Mouse (Mus musculus): ENCODE data around the gene Cmtm6. TPM values are rescaled to one million over a fixed set of nuclear protein-coding genes. Genes with fewer than 3 reads are reported as not detected.

The Cmtm6 gene
- polyA plus RNA-seq (2014; fragmentation: Illumina TruSeq; extraction: RNeasy Lipid Tissue Mini Kit (QIAGEN cat#74804)) = 78.2 TPM

DNA sequence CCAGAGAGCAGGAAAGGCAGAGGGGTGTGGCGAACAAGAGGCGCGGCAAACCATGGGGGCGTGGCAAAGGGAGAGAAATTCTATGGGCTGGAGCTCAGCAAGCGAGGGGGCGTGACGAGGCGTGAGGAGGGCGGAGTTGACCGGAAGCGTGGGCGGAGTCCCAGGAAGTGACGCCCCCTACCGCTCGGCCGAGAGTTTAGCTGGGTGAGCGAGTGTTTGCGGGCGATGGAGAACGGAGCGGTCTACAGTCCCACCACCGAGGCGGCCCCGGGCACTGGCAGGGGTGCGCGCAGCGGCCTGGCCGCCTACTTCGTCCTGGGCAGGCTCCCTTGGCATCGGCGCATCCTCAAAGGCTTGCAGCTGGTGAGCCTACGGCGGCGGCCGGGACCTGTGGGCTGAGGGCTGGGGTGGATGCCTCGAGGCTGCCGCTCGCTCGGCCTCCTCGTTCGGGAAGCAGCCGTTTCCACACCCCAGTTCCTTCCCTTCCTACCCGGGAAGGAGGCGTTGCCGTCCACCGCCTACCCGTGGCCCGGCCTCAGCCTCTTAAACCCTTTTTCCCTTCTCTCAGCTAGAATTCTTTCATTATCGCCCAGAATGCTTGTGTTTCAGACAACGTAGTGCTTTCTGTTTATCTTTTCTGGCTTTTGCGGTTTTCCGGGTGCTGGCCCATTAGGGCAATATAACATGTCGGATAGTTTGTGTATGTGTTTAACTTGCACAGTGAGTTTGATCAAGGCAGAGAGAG, at the start of gene Cmtm6:
Cmtm6 (plus strand) TSS at position 106 of the 745 bp plus-strand sequence.

DNA sequence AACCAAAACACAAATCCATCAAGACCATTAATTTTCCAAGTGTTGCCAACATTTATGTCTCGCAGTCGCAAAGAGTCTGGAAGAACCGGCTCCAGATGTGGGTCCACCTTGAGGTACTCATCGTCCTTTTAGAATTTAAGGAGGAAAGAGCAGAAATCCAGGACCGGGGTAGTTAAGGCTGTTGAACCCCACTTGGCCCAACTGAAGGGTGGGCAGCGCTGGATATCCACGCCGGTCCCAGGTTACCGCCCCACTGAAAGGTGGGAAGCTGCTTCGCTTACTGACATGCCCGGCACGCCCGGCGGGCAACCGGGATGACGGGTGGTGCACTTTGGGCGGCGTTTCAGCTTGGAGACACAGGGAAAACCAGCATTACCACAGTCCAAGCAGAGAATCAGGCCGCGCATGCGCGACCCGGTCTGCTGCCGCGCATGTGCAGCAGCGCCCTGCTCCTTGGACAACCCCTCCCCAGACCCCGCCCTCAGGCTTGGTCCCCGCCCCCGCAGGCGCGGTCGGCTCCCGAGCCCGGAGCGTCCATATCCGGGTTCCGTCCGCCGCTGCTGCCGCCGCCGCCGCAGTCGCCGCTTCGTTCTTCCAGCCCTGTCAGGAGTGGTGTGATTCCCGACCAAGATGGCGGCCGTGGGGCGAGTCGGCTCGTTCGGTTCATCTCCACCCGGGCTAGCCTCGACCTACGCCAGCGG, 42.5 kb upstream of the Cmtm6 start, which contains the start of gene Dync1li1:
Dync1li1 (plus strand) TSS at position 539 of the 701 bp plus-strand sequence.

DNA sequence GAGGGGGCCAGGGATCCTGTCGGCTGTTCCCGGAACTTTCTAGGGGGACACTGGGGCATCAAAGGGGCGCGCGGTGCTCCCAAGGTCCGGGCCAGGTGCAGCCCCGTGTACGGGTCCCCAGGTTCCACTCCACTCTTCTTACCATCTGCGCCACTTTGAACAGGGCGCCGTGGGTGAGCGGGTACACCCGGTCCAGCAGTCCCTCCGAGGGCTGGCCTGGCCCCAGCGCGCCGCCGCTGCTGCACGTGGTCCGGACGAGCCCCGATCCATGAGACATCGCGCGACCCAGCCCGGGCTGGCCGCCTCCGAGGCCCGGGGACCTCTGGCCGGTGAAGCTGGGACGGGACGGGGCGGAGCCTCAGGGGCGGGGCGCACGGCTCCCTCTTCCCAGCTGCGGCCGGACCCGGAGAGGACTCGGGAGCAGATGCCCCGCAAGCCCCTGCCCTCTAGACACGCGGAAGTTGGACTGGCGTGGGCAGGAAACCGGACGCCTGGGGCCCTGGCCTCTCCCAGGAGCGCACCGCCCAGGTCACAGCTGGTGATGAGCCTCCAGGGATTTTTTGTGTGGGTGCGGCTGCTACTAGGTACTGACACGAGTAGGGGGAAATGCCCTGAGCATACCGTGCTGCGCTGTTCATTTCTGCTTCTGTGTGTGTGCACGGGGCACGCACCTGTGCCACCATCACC, 50.8 kb downstream of the Cmtm6 start, which contains the start of gene Cmtm7:
Cmtm7 (minus strand) TSS at position 331 of the 687 bp plus-strand sequence.

Other genes with a start within 250 kb of the Cmtm6 start
- gene Ccr4, start 226.2 kb upstream of the Cmtm6 start, polyA plus RNA-seq (2014; fragmentation: Illumina TruSeq; extraction: RNeasy Lipid Tissue Mini Kit (QIAGEN cat#74804)) = not detected
- gene C130032M10Rik, start 215.4 kb upstream of the Cmtm6 start, polyA plus RNA-seq (2014; fragmentation: Illumina TruSeq; extraction: RNeasy Lipid Tissue Mini Kit (QIAGEN cat#74804)) = not detected
- 0.37 TPM for gene Trim71, start 166.7 kb upstream of the Cmtm6 start, polyA plus RNA-seq (2014; fragmentation: Illumina TruSeq; extraction: RNeasy Lipid Tissue Mini Kit (QIAGEN cat#74804))
- gene Cnot10, start 90.9 kb upstream of the Cmtm6 start, polyA plus RNA-seq (2014; fragmentation: Illumina TruSeq; extraction: RNeasy Lipid Tissue Mini Kit (QIAGEN cat#74804)) = 52.4 TPM
- 48.8 TPM for gene Dync1li1, start 42.3 kb upstream of the Cmtm6 start, polyA plus RNA-seq (2014; fragmentation: Illumina TruSeq; extraction: RNeasy Lipid Tissue Mini Kit (QIAGEN cat#74804))
- gene Cmtm7, start 50.7 kb downstream of the Cmtm6 start, polyA plus RNA-seq (2014; fragmentation: Illumina TruSeq; extraction: RNeasy Lipid Tissue Mini Kit (QIAGEN cat#74804)) = 2.8 TPM
- 13.1 TPM for gene Cmtm8, start 113.0 kb downstream of the Cmtm6 start, polyA plus RNA-seq (2014; fragmentation: Illumina TruSeq; extraction: RNeasy Lipid Tissue Mini Kit (QIAGEN cat#74804))
- 41.9 TPM for gene Gpd1l, start 202.9 kb downstream of the Cmtm6 start, polyA plus RNA-seq (2014; fragmentation: Illumina TruSeq; extraction: RNeasy Lipid Tissue Mini Kit (QIAGEN cat#74804))
- not detected for gene Osbpl10, start 247.5 kb downstream of the Cmtm6 start, polyA plus RNA-seq (2014; fragmentation: Illumina TruSeq; extraction: RNeasy Lipid Tissue Mini Kit (QIAGEN cat#74804))

Data from ovary, adult 10 weeks (tissue).